ENCODE assay signal across 8 mouse cellular contexts in genomic region chr16:92464390-92464972, GRCm38 (mm10). TPM values are rescaled to one million over a fixed set of nuclear protein-coding genes. Genes with fewer than 3 reads are reported as not detected.
DNase-seq lines count a peak whose midpoint lies in the region; ATAC-seq lines count a peak whose summit lies in the region.

No protein-coding gene starts in this region.

- H3K9ac ChIP-seq in embryonic facial prominence, embryonic 12.5 days = no peak overlapping the region
- no peak overlapping the region for H3K9ac ChIP-seq in intestine, embryonic 15.5 days

- 58% methylated on average over 14 of the region's 14 CpGs for WGBS in embryonic facial prominence, embryonic 12.5 days
- WGBS in intestine, embryonic 15.5 days = 28% methylated on average over 14 of the region's 14 CpGs

- peak overlapping the region; percentile 82; the same call in 1 of the 2 replicates for H3K4me3 ChIP-seq in embryonic facial prominence, embryonic 12.5 days
- peak overlapping the region; percentile 95 for H3K4me3 ChIP-seq in intestine, embryonic 15.5 days (replicated peaks)

- H3K36me3 ChIP-seq in embryonic facial prominence, embryonic 12.5 days = no peaks in the 10 kb centered on the region
- no peaks in the 10 kb centered on the region for H3K36me3 ChIP-seq in intestine, embryonic 15.5 days

- no peak overlapping the region for H3K27ac ChIP-seq in embryonic facial prominence, embryonic 12.5 days
- H3K27ac ChIP-seq in intestine, embryonic 15.5 days = no peak overlapping the region; the same call in 1 of the 2 replicates

- H3K9me3 ChIP-seq in embryonic facial prominence, embryonic 12.5 days = no peaks in the 10 kb centered on the region
- H3K9me3 ChIP-seq in intestine, embryonic 15.5 days = no peaks in the 10 kb centered on the region

- DNase-seq in ZHBTc4 (ENCODE audit: low read depth, low spot score) = peak; percentile 37
- DNase-seq in layer of hippocampus, postnatal 36 days = no peak
- DNase-seq in urinary bladder, adult 18-20 months (ENCODE audit: low spot score in 2 of 2) = no peak
- DNase-seq in T-cell, adult 2 months (ENCODE audit: low spot score) = no peak
- DNase-seq in frontal cortex, postnatal 36 days (ENCODE audit: low spot score in 2 of 2) = no peak

- peaks cover 20% of the 10 kb centered on the region for H3K4me1 ChIP-seq in embryonic facial prominence, embryonic 12.5 days
- peaks cover 15% of the 10 kb centered on the region; the same call in 1 of the 2 replicates for H3K4me1 ChIP-seq in intestine, embryonic 15.5 days (replicated peaks)

- no peak for ATAC-seq in embryonic facial prominence, embryonic 12.5 days (ENCODE audit: insufficient number of reproducible peaks, insufficient read depth, low FRiP score, low TSS enrichment)
- peak; percentile 34 for ATAC-seq in intestine, embryonic 15.5 days
- peak; percentile 75 for ATAC-seq in megakaryocyte-erythroid progenitor cell, adult 5-6 weeks (replicated peaks; ENCODE audit: low FRiP score, low TSS enrichment, poor library complexity, severe bottlenecking)

- peak overlapping the region; percentile 70 for H3K4me2 ChIP-seq in embryonic facial prominence, embryonic 12.5 days (replicated peaks)
- H3K4me2 ChIP-seq in intestine, embryonic 15.5 days (replicated peaks) = peak overlapping the region; percentile 86

- H3K27me3 ChIP-seq in embryonic facial prominence, embryonic 12.5 days = 0 out of 2 replicates have a peak, but pooled peaks cover 4% of the 10 kb centered on the region
- no peaks in the 10 kb centered on the region for H3K27me3 ChIP-seq in intestine, embryonic 15.5 days (replicated peaks)

RNA-seq across cellular contexts. Expression of gene Rcan1, which starts 6.2 kb away (rescaled TPM):
- 36.7 and 38.6 TPM in 2 replicates for polyA plus RNA-seq in embryonic facial prominence, embryonic 12.5 days (2016; fragmentation: Nextera tagmentation; extraction: Ambion mirVana)
- polyA plus RNA-seq in intestine, embryonic 15.5 days (2015; fragmentation: Nextera tagmentation; extraction: Ambion mirVana) = 23.5 and 24.0 TPM in 2 replicates
- 7.2 and 12.7 TPM in 2 replicates for total RNA-seq in megakaryocyte-erythroid progenitor cell, adult 5-6 weeks (2014; fragmentation: Nextera tagmentation)
- 7.9 and 10.9 TPM in 2 replicates for total RNA-seq in megakaryocyte-erythroid progenitor cell, adult 5-6 weeks (2017)
- 10 to 100 TPM; 44.8 to 46.5 TPM for total RNA-seq in layer of hippocampus, postnatal 36 days (2021)

RNA-seq across cellular contexts. Expression of gene Clic6, which starts 21.1 kb away (rescaled TPM):
- polyA plus RNA-seq in embryonic facial prominence, embryonic 12.5 days (2016; fragmentation: Nextera tagmentation; extraction: Ambion mirVana) = 4.0 and 4.4 TPM in 2 replicates
- polyA plus RNA-seq in intestine, embryonic 15.5 days (2015; fragmentation: Nextera tagmentation; extraction: Ambion mirVana) = 80.6 and 81.8 TPM in 2 replicates
- total RNA-seq in megakaryocyte-erythroid progenitor cell, adult 5-6 weeks (2014; fragmentation: Nextera tagmentation) = not detected in 2 replicates
- not detected in 2 replicates for total RNA-seq in megakaryocyte-erythroid progenitor cell, adult 5-6 weeks (2017)
- 1 to 10 TPM in 1 of 2 experiments, under 1 TPM in 1; 1.00 to 3.7 TPM for total RNA-seq in layer of hippocampus, postnatal 36 days (2021)
